Mouse (Mus musculus) heart, embryonic 14.5 days (tissue): ENCODE measurements at regions not wholly inside any gene's neighbourhood (a gene's known extent, or its start where the extent isn't known, plus 50 kb on each side); places are given as distances from the start of the nearest gene placed in this dataset.

ENCODE experiments used
- ATAC-seq: fragments of 200-750 bp; cut with Nextera tagmentation; 2 replicates; pipeline ENCODE4 v1.8.0; 2017; ENCODE audit warnings: low read depth, moderate TSS enrichment; ENCODE audit not compliant: insufficient number of reproducible peaks, insufficient read depth, low FRiP score
- H3K27ac ChIP-seq, 2 experiments: fragments of 200-500 bp in 1 of 2; fragments of 300-500 bp in 1 of 2; sonication (generic) in 1 of 2; replicated peaks in 1 of 2; 2 replicates each; pipeline ENCODE4 v1.5.1; 2012 to 2014; ENCODE audit warnings: low read depth in 2 of 2, low read length in 2 of 2, control low read depth in 1 of 2, mild to moderate bottlenecking in 1 of 2, mixed read lengths in 1 of 2; ENCODE audit not compliant: control insufficient read depth in 1 of 2, insufficient read depth in 1 of 2
- H3K27me3 ChIP-seq: fragments of 300-500 bp; sonication (generic); 2 replicates; pipeline ENCODE4 v1.6.1; 2014; ENCODE audit warnings: mild to moderate bottlenecking, low read length, control low read depth; ENCODE audit not compliant: control insufficient read depth, insufficient read depth
- H3K36me3 ChIP-seq: fragments of 300-500 bp; sonication (generic); 2 replicates; pipeline ENCODE4 v1.6.1; 2014; ENCODE audit warnings: mild to moderate bottlenecking, control low read depth, low read length, mixed read lengths; ENCODE audit not compliant: control insufficient read depth, insufficient read depth
- H3K4me1 ChIP-seq, 2 experiments: fragments of 200-500 bp in 1 of 2; fragments of 300-500 bp in 1 of 2; sonication (generic) in 1 of 2; 2 replicates each; pipeline ENCODE4 v1.6.1; 2012 to 2014; ENCODE audit warnings: low read length in 2 of 2, control low read depth in 1 of 2, mixed read lengths in 1 of 2; ENCODE audit not compliant: control insufficient read depth in 2 of 2, insufficient read depth in 2 of 2
- H3K4me2 ChIP-seq: fragments of 300-500 bp; sonication (generic); 2 replicates; pipeline ENCODE4 v1.6.1; 2014; ENCODE audit warnings: mild to moderate bottlenecking, low read length
- H3K4me3 ChIP-seq, 2 experiments: fragments of 200-500 bp in 1 of 2; fragments of 300-500 bp in 1 of 2; sonication (generic) in 1 of 2; 2 replicates each; pipeline ENCODE4 v1.5.1; 2012 to 2014; ENCODE audit warnings: low read length in 2 of 2, mild to moderate bottlenecking in 2 of 2, control low read depth in 1 of 2, low read depth in 1 of 2, moderate library complexity in 1 of 2; ENCODE audit not compliant: control insufficient read depth in 1 of 2, insufficient read depth in 1 of 2
- H3K9ac ChIP-seq: fragments of 300-500 bp; sonication (generic); 2 replicates; pipeline ENCODE4 v1.6.1; 2014; ENCODE audit warnings: mild to moderate bottlenecking, low read length
- H3K9me3 ChIP-seq: fragments of 300-500 bp; sonication (generic); 2 replicates; pipeline ENCODE4 v1.6.1; 2016; ENCODE audit warnings: low read length, control low read depth; ENCODE audit not compliant: control insufficient read depth
- WGBS: fragments of 180-500 bp; shearing (Covaris S2); extraction: QIAGEN DNeasy Blood & Tissue Kit; methylation state at CpG from one replicate; pipeline ENCODE4 v1.1.7; 2014; 5-methylcytosine and 5-hydroxymethylcytosine counted together

DNA sequence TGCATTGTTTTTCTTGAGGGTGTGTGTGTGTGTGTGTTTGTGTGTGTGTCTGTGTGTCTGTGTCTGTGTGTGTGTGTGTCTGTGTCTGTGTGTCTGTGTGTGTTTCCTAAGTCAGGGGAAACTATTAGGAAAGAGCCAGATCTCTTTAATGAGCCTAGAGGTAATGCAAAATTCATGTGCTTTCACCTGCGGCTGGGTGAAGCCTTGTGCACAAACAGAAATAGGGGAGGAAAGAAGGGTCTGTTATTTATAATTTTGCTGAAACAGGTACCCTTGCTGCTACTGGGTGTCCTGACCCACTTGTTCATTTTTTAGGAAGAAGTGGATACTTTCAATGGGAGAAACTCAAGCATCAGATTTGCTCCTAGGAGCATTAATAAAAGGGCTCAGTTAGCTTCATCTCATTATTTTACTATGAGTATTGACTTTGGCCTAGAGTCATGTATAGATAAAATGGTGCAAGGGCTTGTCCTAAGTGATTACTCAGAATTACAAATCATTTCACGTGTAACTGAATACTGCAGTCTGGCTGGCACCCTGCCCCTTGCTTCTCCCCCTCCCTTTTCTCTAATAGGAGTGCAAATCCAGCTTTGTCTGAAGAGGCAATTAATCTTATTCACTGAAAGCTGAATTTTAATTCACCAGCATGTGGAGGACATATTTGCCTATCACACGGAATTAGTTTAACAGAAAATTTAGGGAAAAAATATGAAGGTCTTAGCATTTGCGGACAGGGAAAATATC is 401.7 kb upstream of the Dph6 start:
- WGBS, result 69% methylated on average over 4 of the region's 4 CpGs

DNA sequence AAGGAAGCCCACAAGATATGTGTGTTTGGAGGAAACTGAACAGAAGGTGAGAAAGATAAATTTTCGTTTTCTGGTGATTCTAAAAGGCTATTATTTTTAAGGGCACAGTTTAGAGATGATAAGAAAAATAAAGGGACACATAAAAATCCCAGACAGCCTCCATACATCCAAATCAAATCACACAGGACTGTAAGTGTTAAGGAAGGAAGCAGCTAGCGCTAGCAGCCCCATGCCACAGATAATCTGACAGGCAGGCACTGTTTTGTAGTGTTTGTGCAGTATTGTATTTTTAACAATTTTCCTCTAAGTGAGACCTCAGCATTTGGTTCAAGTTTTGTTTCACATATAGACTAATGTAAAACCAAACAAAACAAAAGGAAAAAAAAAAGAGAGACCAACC is 402.4 kb upstream of the Dph6 start:
- no peaks in the 10 kb centered on the region for H3K27me3 ChIP-seq
- H3K27ac ChIP-seq, result no peak overlapping the region
- H3K9ac ChIP-seq, result no peak overlapping the region
- no peaks in the 10 kb centered on the region for H3K36me3 ChIP-seq
- ATAC-seq, result no peak
- no peaks in the 10 kb centered on the region for H3K9me3 ChIP-seq
- WGBS, result 50% methylated on average over 2 of the region's 2 CpGs
- H3K4me3 ChIP-seq, result no peak overlapping the region
- H3K4me2 ChIP-seq, result no peak overlapping the region
- H3K4me1 ChIP-seq, result no peaks in the 10 kb centered on the region

More for the DNA sequence above, 401.7 kb upstream of the Dph6 start:
- H3K4me3 ChIP-seq, result no peak overlapping the region
- no peak overlapping the region for H3K9ac ChIP-seq
- ATAC-seq, result no peak
- H3K36me3 ChIP-seq, result no peaks in the 10 kb centered on the region
- H3K27ac ChIP-seq, result no peak overlapping the region
- H3K9me3 ChIP-seq, result no peaks in the 10 kb centered on the region
- H3K4me2 ChIP-seq, result no peak overlapping the region
- H3K27me3 ChIP-seq, result no peaks in the 10 kb centered on the region
- no peaks in the 10 kb centered on the region for H3K4me1 ChIP-seq

DNA sequence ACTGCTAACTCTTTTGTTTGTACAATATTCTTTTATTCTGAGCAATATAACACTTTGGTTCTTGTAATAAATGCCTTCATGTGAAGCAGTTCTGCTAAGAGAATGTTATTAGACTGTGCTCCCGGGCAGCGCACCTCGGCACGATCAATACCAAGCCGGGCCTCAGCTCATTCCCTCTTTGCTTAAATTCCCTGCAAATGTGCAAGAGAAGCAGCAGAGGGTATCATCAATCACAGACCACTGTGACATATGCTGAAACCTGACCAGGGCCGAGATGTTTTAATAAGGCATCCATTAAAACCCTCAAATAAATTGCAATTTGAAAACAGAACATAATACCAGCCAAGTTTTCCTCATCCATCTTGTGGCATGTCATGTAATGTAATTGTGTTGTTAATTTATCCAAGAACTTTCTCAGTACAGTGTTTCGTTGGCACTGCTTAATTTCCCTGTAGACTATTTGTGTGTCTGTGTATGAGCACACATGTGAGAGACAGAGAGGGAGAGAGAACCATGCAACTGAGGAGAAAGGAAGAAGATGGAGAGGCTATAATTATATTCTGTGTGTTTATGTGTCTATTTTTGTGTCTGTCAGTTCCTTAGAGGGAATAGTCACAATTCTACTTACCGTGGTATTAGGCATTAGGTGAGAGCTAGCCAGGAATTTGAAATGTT is 412.9 kb upstream of the Dph6 start:
- Histone ChIP-seq H3K27me3 (no peaks in the 10 kb centered on the region), H3K9me3 (no peaks in the 10 kb centered on the region), H3K4me2 (no peak overlapping the region), H3K27ac (no peak overlapping the region), H3K9ac (no peak overlapping the region), H3K4me3 (no peak overlapping the region), H3K36me3 (no peaks in the 10 kb centered on the region), H3K4me1 (no peaks in the 10 kb centered on the region)
- WGBS, result 77% methylated on average over 8 of the region's 8 CpGs
- ATAC-seq, result no peak

DNA sequence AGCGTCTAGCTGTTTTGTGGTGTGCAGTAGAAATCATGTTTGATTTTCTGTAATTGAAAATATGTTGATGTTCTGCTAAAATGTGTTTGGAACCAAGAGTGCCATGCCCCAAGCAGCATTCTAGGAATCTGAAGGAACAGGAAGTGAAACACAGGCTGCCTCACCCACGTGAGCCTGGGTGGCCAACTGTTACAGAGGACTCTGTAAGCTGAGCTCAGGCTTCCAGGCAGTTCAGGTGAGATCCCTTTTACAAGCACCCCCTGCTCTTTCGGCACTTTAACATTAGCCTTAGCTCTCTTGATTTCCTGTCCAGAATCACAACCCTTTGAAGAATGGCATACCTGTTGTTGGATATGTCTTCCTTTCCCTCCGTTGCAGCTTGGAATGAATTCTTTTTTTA is 414.9 kb upstream of the Dph6 start:
- WGBS, result 72% methylated on average over 4 of the region's 4 CpGs
- no peak overlapping the region for H3K27ac ChIP-seq
- no peak overlapping the region for H3K9ac ChIP-seq
- H3K4me3 ChIP-seq, result no peak overlapping the region
- no peaks in the 10 kb centered on the region for H3K9me3 ChIP-seq
- H3K36me3 ChIP-seq, result no peaks in the 10 kb centered on the region
- ATAC-seq, result no peak
- no peaks in the 10 kb centered on the region for H3K4me1 ChIP-seq
- H3K4me2 ChIP-seq, result no peak overlapping the region
- no peaks in the 10 kb centered on the region for H3K27me3 ChIP-seq

DNA sequence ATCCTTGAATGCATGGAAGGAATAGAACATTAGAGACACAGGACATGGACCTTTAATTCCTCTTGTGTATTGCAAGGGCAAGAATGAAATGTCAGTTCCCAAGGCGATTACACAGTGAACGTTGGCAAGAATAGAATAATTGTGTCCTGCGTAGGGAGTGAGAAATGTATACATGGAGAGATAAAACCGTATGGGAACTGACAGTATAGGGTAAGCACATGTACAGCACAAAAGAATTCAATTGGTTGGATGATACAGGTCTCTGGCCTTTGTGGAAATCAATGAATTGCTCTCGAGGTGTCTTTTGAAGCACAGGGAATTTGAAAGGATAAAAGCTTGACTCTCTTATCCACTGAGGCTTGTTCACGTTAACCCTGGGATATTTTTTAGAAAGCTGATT is 415.4 kb upstream of the Dph6 start:
- no peak overlapping the region for H3K4me3 ChIP-seq
- H3K4me1 ChIP-seq, result no peaks in the 10 kb centered on the region
- H3K9me3 ChIP-seq, result no peaks in the 10 kb centered on the region
- H3K27ac ChIP-seq, result no peak overlapping the region
- H3K4me2 ChIP-seq, result no peak overlapping the region
- no peaks in the 10 kb centered on the region for H3K36me3 ChIP-seq
- H3K9ac ChIP-seq, result no peak overlapping the region
- WGBS, result 68% methylated on average over 6 of the region's 6 CpGs
- ATAC-seq, result no peak
- H3K27me3 ChIP-seq, result no peaks in the 10 kb centered on the region

DNA sequence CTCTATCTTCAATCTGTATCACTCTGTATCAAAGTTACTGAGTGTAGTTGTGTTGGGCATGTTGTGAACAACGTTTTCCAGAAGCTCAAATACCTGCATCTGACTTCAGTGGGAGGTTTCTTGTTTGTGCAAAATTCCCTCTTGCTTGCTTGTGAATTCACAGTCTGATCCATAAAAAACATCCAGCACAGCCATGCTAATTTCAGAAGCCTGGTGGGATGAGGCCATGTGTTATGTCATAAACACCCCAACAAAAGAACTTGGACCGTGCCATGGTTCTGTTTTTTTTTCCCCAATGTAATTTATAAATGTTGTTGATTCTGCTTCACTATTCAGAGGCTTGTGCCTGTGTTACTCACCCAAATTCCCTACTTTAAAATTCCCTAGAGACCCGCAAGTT is 415.9 kb upstream of the Dph6 start:
- Histone ChIP-seq H3K9ac (no peak overlapping the region), H3K4me3 (no peak overlapping the region), H3K4me1 (no peaks in the 10 kb centered on the region), H3K27ac (no peak overlapping the region), H3K4me2 (no peak overlapping the region), H3K9me3 (no peaks in the 10 kb centered on the region), H3K36me3 (no peaks in the 10 kb centered on the region), H3K27me3 (no peaks in the 10 kb centered on the region)
- 68% methylated on average over 3 of the region's 3 CpGs for WGBS
- no peak for ATAC-seq

DNA sequence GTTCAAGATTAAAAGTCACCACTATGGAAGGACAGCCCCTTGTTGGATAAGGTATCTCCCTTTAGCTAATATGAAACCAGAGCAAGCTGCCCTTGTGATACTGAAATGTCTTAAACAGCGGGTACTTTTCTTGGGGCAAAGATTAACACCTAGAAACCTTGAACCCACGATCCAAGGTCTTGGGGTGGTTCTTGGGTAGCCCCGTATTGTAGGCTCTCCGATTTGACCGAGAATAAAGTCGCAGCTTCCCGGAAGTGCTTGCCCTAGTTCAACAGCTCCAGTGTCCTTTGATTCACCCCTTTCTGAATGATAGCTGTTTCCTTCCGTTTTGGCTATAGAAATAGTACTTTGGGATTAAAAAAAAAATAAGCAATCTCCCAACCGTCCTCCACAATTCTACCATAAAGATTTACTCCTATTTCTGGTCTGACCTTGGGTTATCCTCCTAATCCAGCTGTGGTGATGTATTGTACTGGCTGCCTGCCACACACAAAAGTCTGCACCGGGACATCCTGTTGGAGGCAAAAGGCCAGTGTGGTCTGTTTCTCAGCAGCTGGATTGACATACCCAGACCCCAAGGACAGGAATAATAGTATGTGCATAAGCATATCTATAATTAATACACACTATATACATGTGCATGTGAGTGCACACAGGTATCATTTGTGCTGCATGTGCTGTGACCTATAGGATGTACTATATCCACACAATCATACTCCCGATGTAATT is 427.0 kb upstream of the Dph6 start:
- Histone ChIP-seq H3K27me3 (no peaks in the 10 kb centered on the region), H3K4me1 (no peaks in the 10 kb centered on the region), H3K9me3 (no peaks in the 10 kb centered on the region), H3K4me3 (no peak overlapping the region), H3K9ac (no peak overlapping the region), H3K4me2 (no peak overlapping the region), H3K27ac (no peak overlapping the region; a peak in 1 of 4 replicates), H3K36me3 (no peaks in the 10 kb centered on the region)
- WGBS, result 58% methylated on average over 11 of the region's 11 CpGs
- ATAC-seq, result no peak
